Mouse (Mus musculus) brain, embryonic 18.5 days (tissue): ENCODE measurements around the gene Cd86.

ENCODE experiments used
- DNase-seq: peaks from one replicate; pipeline ENCODE4 v3.0.0-alpha.2; 2012; ENCODE audit warnings: low read depth, low spot score

Cd86 gene

GRCm38 (mm10) chr16:36655910-36656309 is 10.0 kb downstream of the Cd86 start:
- DNase-seq: no peak

GRCm38 (mm10) chr16:36655199-36655598 is 10.7 kb downstream of the Cd86 start:
- DNase-seq: no peak

GRCm38 (mm10) chr16:36651174-36651766 is 14.6 kb downstream of the Cd86 start:
- no peak for DNase-seq

- no peak for DNase-seq
Measured at GRCm38 (mm10) chr16:36650511-36650910, 15.4 kb downstream of the Cd86 start.

- DNase-seq: no peak
Measured at GRCm38 (mm10) chr16:36649304-36649703, 16.6 kb downstream of the Cd86 start.

GRCm38 (mm10) chr16:36645124-36645523 is 20.8 kb downstream of the Cd86 start:
- no peak for DNase-seq

- no peak for DNase-seq
Measured at GRCm38 (mm10) chr16:36642696-36643046, 23.2 kb downstream of the Cd86 start.

GRCm38 (mm10) chr16:36641830-36642695 is 23.8 kb downstream of the Cd86 start:
- DNase-seq: no peak

GRCm38 (mm10) chr16:36640993-36641392 is 24.9 kb downstream of the Cd86 start:
- no peak for DNase-seq

GRCm38 (mm10) chr16:36639812-36640504 is 25.9 kb downstream of the Cd86 start:
- DNase-seq: no peak

- no peak for DNase-seq
Measured at GRCm38 (mm10) chr16:36636800-36637199, 29.1 kb downstream of the Cd86 start.

- no peak for DNase-seq
Measured at GRCm38 (mm10) chr16:36634971-36635710, 30.7 kb downstream of the Cd86 start.

GRCm38 (mm10) chr16:36634421-36634820 is 31.5 kb downstream of the Cd86 start:
- DNase-seq: no peak

GRCm38 (mm10) chr16:36632229-36632628 is 33.7 kb downstream of the Cd86 start:
- no peak for DNase-seq

GRCm38 (mm10) chr16:36631607-36632006 is 34.3 kb downstream of the Cd86 start:
- DNase-seq: no peak

GRCm38 (mm10) chr16:36627740-36628139 is 38.1 kb downstream of the Cd86 start:
- no peak for DNase-seq

- DNase-seq: no peak
Measured at GRCm38 (mm10) chr16:36626567-36627197, 39.2 kb downstream of the Cd86 start.

GRCm38 (mm10) chr16:36625909-36626308 is 40.0 kb downstream of the Cd86 start:
- DNase-seq: no peak

- DNase-seq: no peak
Measured at GRCm38 (mm10) chr16:36622320-36622719, 43.6 kb downstream of the Cd86 start.

- no peak for DNase-seq
Measured at GRCm38 (mm10) chr16:36621108-36621507, 44.8 kb downstream of the Cd86 start.

GRCm38 (mm10) chr16:36613701-36614100 is 52.2 kb downstream of the Cd86 start:
- DNase-seq: no peak
